In genomic region chr8:107489921-107490320, GRCm38 (mm10) we compare ENCODE assay signal across 8 mouse cellular contexts. TPM values are rescaled to one million over a fixed set of nuclear protein-coding genes. Genes with fewer than 3 reads are reported as not detected.
DNase-seq lines count a peak whose midpoint lies in the region; ATAC-seq lines count a peak whose summit lies in the region.

No protein-coding gene starts in this region.

- H3K4me3 ChIP-seq in limb, embryonic 12.5 days (replicated peaks), result no peak overlapping the region

- H3K4me2 ChIP-seq in limb, embryonic 12.5 days, result no peak overlapping the region

- H3K27ac ChIP-seq in limb, embryonic 12.5 days, result peak overlapping the region; percentile 76

- H3K36me3 ChIP-seq in limb, embryonic 12.5 days, result peaks cover 10% of the 10 kb centered on the region; the same call in 1 of the 2 replicates

- WGBS in limb, embryonic 12.5 days, result 21% methylated on average over 5 of the region's 5 CpGs

- no peaks in the 10 kb centered on the region for H3K27me3 ChIP-seq in limb, embryonic 12.5 days

- 0 out of 2 replicates have a peak overlapping the region, but pooled peaks have one; percentile 32 for H3K9ac ChIP-seq in limb, embryonic 12.5 days (replicated peaks)

- no peak for ATAC-seq in limb, embryonic 12.5 days (ENCODE audit: insufficient number of reproducible peaks, insufficient read depth, low FRiP score, low TSS enrichment, low read depth)
- no peak for ATAC-seq in CD4-positive, CD25-positive, alpha-beta regulatory T cell, adult 4 months

- no peaks in the 10 kb centered on the region for H3K9me3 ChIP-seq in limb, embryonic 12.5 days

- H3K4me1 ChIP-seq in limb, embryonic 12.5 days (replicated peaks), result peaks cover 35% of the 10 kb centered on the region

- DNase-seq in gastrocnemius, adult 18-20 months (ENCODE audit: low spot score), result peak; percentile 36
- DNase-seq in gastrocnemius, postnatal 36 days, result no peak
- peak; percentile 11 for DNase-seq in urinary bladder, postnatal 14 days (ENCODE audit: low spot score)
- DNase-seq in urinary bladder, postnatal 4 days (ENCODE audit: low spot score in 2 of 2), result no peak
- DNase-seq in ovary, adult 18-20 months (ENCODE audit: low spot score), result no peak
- DNase-seq in urinary bladder, adult 18-20 months (ENCODE audit: low spot score in 2 of 2), result no peak

- intact Hi-C loops in gastrocnemius, postnatal 36 days (cut with DNase I), result no loop called here

RNA-seq across cellular contexts. Expression of gene Wwp2, which starts 53.8 kb away (rescaled TPM):
- total RNA-seq in gastrocnemius, adult 18-20 months (2021), result 10 to 100 TPM; 13.8 to 14.2 TPM
- total RNA-seq in gastrocnemius, postnatal 36 days (2021), result 10 to 100 TPM; 13.1 to 17.1 TPM
- polyA plus RNA-seq in limb, embryonic 12.5 days (2016; fragmentation: Nextera tagmentation; extraction: Ambion mirVana), result 277 and 286 TPM in 2 replicates
- 100 to 1,000 TPM; 117 to 187 TPM for polyA plus RNA-seq in CD4-positive, CD25-positive, alpha-beta regulatory T cell, adult 4 months (2017; shearing (Covaris generic))

Comparison
In these comparisons a context has a peak if more than half of its experiments do, and no peak if none do; other contexts are left out.
1. DNase-seq: peak in gastrocnemius, adult 18-20 months (single experiment) and urinary bladder, postnatal 14 days (single experiment); none in gastrocnemius, postnatal 36 days (0 of 2), urinary bladder, postnatal 4 days (0 of 2), ovary, adult 18-20 months (single experiment) and urinary bladder, adult 18-20 months (0 of 2).